Mouse (Mus musculus) hindbrain, embryonic 10.5 days (tissue): ENCODE measurements around the gene Ccdc130. TPM values are rescaled to one million over a fixed set of nuclear protein-coding genes. Genes with fewer than 3 reads are reported as not detected.

Experiments used
- DNase-seq: peaks from one replicate; pipeline ENCODE4 v3.0.0-alpha.2; 2017; ENCODE audit warnings: low spot score
- H3K27ac ChIP-seq: fragments of 300-500 bp; sonication (generic); 2 replicates; pipeline ENCODE4 v1.5.1; 2016; ENCODE audit warnings: mild to moderate bottlenecking, moderate library complexity
- H3K27me3 ChIP-seq: fragments of 300-500 bp; sonication (generic); 2 replicates; pipeline ENCODE4 v1.6.1; 2016; ENCODE audit warnings: mild to moderate bottlenecking; ENCODE audit not compliant: poor library complexity, insufficient read depth, severe bottlenecking
- H3K36me3 ChIP-seq: fragments of 300-500 bp; sonication (generic); 2 replicates; pipeline ENCODE4 v1.6.1; 2016; ENCODE audit warnings: mild to moderate bottlenecking, moderate library complexity
- H3K4me1 ChIP-seq: fragments of 300-500 bp; sonication (generic); replicated peaks from 2 replicates; pipeline ENCODE4 v1.6.1; 2016; ENCODE audit warnings: mild to moderate bottlenecking
- H3K4me3 ChIP-seq: fragments of 300-500 bp; sonication (generic); 2 replicates; pipeline ENCODE4 v1.5.1; 2016; ENCODE audit warnings: mild to moderate bottlenecking, moderate library complexity
- H3K9me3 ChIP-seq: fragments of 300-500 bp; sonication (generic); 2 replicates; pipeline ENCODE4 v1.6.1; 2016; ENCODE audit warnings: mild to moderate bottlenecking, moderate library complexity
- WGBS: fragments of 180-500 bp; shearing (Covaris S2); methylation state at CpG from one replicate; pipeline ENCODE4 v1.1.7; 2016; 5-methylcytosine and 5-hydroxymethylcytosine counted together
- microRNA counts: library from miRNA; unstranded; fragments of <30 nt; microRNA quantifications from one replicate; lab custom pipeline; 2017
- polyA plus RNA-seq: library from polyadenylated mRNA; unstranded; fragments of >200 nt; fragmentation: Nextera tagmentation; extraction: Ambion mirVana; gene quantifications from 2 replicates; pipeline ENCODE4 v1.2.1, GENCODE M21; 2016

Ccdc130 gene
- polyA plus RNA-seq, 1 experiment from 2014 or later: 27.2 TPM

DNA sequence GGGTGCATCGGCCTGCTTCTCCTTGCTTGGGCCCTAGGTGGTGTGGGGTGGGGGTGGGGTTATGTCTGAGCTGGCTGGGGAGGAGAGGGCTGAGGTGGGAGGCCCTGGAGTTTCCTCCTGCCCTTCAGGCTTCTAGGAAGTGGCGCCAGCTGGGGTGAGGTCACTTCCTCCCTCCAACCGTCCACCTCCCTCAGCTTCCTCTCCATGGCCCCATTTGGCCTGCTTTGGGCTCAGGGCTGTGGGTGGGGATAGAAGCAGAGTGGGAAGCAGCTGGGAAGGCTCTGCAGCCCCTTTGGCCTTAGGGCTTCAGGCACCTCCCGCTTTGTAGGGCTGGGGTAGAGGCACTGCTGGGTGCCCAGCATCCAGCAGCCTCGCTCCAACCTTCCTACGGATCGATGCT lies 62.4 kb downstream of the Ccdc130 start:
- peak; percentile 27 for DNase-seq
- 66% methylated on average over 7 of the region's 7 CpGs for WGBS
- H3K27me3 ChIP-seq: peaks cover 4% of the 10 kb centered on the region
- peak overlapping the region; percentile 54 for H3K27ac ChIP-seq
- H3K9me3 ChIP-seq: no peaks in the 10 kb centered on the region
- H3K4me1 ChIP-seq: peaks cover 46% of the 10 kb centered on the region
- no peak overlapping the region for H3K4me3 ChIP-seq
- H3K36me3 ChIP-seq: peaks cover 40% of the 10 kb centered on the region

MicroRNAs within 50 kb of the gene (microRNA counts, 519-probe panel; counts per million panel counts)
- 2,824 counts per million, percentile 81 among the panel's probes with 10 or more counts for microRNA mmu-miR-23a (lab: Ali Mortazavi, UCI)
- 4,404 counts per million, percentile 91 among the panel's probes with 10 or more counts for microRNA mmu-miR-27a (lab: Ali Mortazavi, UCI)

Other genes with a start within 250 kb of the Ccdc130 start
- 9.2 and 10.0 TPM in 2 replicates for gene Palm3, start 248.9 kb downstream of the Ccdc130 start, polyA plus RNA-seq
- 0.24 and 0.30 TPM in 2 replicates for gene Il27ra, start 227.8 kb downstream of the Ccdc130 start, polyA plus RNA-seq
- gene Rln3, start 225.4 kb downstream of the Ccdc130 start, polyA plus RNA-seq: 0.69 TPM in 1 of 2 replicates, not detected in the other
- 1.5 and 1.8 TPM in 2 replicates for gene Gm10643, start 205.2 kb downstream of the Ccdc130 start, polyA plus RNA-seq
- gene Rfx1, start 203.5 kb downstream of the Ccdc130 start, polyA plus RNA-seq: 8.5 and 9.2 TPM in 2 replicates
- 16.7 and 19.2 TPM in 2 replicates for gene Dcaf15, start 165.6 kb downstream of the Ccdc130 start, polyA plus RNA-seq
- gene Podnl1, start 144.4 kb downstream of the Ccdc130 start, polyA plus RNA-seq: 0.13 TPM in 1 of 2 replicates, not detected in the other
- 18.2 and 19.0 TPM in 2 replicates for gene Cc2d1a, start 122.4 kb downstream of the Ccdc130 start, polyA plus RNA-seq
- 2.1 TPM in 2 replicates for gene 4930432K21Rik, start 122.4 kb downstream of the Ccdc130 start, polyA plus RNA-seq
- 2.5 and 6.8 TPM in 2 replicates for gene Nanos3, start 85.2 kb downstream of the Ccdc130 start, polyA plus RNA-seq
- 36.9 and 53.5 TPM in 2 replicates for gene Zswim4, start 33.3 kb downstream of the Ccdc130 start, polyA plus RNA-seq
- 386 TPM in 2 replicates for gene D8Ertd738e, start 20.7 kb downstream of the Ccdc130 start, polyA plus RNA-seq
- gene Mri1, start 13.1 kb downstream of the Ccdc130 start, polyA plus RNA-seq: 65.3 and 72.1 TPM in 2 replicates
- 7.3 TPM in 2 replicates for gene Cacna1a, start 118.1 kb upstream of the Ccdc130 start, polyA plus RNA-seq